Mouse (Mus musculus) right cerebral cortex, postnatal 4 days (tissue): Measurements from ENCODE around the gene Vash2.
A peak's percentile ranks its signal among the peaks of the same experiment; 100 is the strongest.
"Not testable (repeated sequence)": the region's sequence is repeated elsewhere in the genome, so short reads cannot be mapped to it uniquely, and the experiment has no call there.

Source experiments
- DNase-seq: peaks from one replicate; pipeline ENCODE4 v3.0.0-alpha.2; 2022

Vash2 gene

DNA sequence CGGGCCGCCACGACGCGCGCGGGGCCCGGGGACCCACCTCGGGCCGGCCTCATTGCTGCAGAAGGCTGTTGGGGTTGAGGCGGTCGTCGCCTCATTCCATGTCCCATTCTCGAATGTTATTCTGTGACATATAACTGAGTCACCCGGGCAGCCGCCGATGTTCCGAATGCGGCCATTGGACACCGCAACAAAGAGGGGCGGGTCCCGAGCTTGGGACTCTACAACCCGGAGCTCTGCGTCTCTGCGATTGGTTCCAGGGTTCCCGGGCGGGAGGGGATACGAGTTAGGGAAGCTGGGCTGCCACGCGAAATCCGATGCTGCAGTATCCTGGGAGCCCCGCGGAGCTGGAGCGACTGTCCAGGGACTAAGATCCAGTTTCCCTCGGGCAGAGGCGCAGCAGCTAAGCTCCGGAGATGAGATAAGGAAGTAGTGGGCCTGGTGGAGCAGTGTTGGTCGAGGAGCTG is at the start of gene Vash2:
Vash2 (minus strand) TSS at position 197 of the 464 bp plus-strand sequence.
- DNase-seq: peak; percentile 86

DNA sequence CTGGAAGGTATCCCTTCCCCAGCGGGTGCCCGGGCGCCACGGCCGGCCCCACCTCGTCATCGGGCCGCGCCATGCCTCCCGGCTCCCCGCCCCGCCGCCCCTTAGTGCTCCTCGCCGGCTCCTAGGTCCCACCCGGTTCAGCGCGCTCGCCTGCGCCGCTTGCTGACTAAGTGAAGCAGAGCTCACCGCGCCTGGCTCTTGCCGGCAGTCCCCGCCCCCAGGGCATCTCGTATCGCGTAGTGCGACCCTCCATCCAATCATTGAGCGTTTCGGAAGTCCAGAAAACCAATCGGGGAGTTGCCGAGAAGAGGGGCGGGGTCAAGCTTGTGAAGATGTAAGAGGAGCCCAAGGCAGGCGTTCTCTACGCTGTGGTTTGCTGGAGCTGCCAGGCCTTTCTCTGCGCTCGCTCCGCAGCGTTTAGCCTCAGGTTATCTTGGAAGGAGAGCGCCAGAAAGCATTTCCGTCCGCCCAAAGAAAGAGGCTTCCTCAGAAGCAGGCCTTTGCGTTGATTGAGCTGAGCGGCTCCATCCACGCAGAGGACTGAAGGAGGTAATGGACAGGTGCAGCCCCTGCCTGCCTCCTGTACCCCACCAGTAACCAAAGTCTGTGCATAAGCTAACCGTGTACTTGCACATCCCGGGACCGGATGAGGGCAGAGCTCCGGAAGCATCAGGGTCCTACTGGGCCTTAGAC is 47.1 kb upstream of the Vash2 start, which contains the start of gene Flvcr1:
Flvcr1 (minus strand) TSS at position 138 of the 693 bp plus-strand sequence.
- DNase-seq: peak; percentile 96

DNA sequence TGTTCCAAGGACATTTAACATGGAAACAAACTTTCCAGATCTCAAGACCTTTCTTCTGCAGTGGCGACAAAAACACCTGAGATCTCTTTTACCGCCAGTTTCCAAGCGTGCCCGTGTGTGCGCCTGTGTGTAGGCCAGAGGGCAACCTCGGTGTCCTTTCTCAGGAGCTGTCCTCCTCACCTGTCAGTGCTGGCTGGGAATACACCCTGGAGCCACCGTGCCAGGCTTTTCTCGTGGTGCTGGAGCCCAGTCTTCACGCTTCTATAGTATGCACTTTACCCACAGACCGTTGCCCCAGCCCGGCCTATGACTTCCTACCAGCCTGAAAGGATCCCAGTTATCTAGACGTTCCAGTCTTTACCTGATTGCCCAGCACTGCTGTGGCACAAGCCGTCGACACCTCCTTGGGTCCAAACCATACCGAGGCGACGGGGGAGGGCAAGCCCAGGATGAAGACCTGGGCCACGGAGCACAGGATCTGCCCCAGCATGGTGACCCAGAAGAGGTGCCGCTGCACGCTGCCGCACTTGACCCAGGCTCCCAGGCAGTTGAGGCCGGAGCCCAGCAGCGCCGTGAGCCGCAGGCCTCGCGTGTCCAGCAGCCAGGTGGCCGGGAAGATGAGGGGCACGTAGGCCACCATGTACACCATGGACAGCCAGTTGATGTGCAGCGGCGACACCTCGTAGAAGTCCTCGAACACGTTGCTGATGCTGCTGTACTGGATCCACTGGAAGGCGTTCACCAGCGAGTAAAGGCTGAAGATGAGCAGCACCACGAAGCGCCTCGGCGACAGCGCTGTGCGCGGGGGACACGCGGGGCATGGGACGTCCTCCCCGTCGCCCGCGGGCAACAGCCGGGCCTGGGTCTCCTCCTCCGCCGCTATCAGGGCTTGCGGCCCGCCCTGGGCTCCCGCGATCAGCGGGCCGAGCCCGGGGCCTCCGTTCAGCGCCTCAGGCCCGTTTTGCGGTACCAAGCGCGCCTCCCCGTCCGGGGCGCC is 46.2 kb upstream of the Vash2 start:
- peak; percentile 7 for DNase-seq

DNA sequence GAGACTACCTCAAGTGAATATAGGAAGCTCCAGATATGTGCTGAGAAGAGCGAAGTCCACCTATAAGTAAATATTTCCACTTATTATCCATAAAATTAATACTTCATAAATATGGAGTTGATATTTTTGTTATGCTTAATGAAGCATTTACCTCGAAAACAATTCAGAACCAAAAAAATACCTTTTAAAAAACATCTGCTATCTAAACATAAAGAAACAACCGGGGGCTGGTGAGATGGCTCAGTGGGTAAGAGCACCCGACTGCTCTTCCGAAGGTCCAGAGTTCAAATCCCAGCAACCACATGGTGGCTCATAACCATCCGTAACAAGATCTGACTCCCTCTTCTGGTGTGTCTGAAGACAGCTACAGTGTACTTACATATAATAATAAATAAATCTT is 44.7 kb upstream of the Vash2 start:
- DNase-seq: not testable (repeated sequence)

DNA sequence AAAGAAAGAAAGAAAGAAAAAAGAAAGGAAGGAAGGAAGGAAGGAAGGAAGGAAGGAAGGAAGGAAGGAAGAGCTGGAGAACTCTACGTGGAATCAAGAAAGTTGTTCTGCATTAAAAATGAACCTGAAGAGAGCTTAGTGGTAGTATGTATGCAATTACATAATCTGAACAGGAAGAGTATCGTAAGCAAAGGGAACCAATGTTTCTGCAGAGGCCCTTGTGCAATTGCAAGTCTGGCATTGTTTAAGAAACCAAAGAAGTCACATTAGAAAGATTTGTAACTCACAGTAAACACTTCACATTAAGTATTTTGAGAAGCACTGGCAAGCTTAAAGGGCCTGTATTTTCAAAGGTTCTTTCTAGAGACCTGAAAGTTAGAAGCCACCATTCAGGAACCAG is 44.0 kb upstream of the Vash2 start:
- DNase-seq: no peak

DNA sequence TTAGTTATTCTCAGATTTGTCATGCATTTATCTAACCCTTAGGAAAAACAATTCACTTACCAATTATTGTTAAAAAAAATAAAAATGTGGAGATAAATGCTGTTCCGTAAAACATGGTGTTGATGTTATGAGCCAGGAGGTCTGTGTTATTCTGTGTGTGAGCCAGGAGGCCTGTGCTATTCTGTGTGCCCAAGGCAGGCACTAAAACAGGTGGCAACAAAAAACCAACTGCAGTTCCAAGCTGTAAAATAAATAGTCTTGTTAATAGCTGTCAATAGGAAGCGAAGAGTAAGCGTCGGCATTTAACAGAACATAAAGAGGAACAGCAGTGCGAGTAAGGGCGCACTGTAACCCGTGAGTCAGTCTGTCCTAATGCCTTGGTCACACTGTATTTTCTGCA is 41.9 kb upstream of the Vash2 start:
- no peak for DNase-seq

DNA sequence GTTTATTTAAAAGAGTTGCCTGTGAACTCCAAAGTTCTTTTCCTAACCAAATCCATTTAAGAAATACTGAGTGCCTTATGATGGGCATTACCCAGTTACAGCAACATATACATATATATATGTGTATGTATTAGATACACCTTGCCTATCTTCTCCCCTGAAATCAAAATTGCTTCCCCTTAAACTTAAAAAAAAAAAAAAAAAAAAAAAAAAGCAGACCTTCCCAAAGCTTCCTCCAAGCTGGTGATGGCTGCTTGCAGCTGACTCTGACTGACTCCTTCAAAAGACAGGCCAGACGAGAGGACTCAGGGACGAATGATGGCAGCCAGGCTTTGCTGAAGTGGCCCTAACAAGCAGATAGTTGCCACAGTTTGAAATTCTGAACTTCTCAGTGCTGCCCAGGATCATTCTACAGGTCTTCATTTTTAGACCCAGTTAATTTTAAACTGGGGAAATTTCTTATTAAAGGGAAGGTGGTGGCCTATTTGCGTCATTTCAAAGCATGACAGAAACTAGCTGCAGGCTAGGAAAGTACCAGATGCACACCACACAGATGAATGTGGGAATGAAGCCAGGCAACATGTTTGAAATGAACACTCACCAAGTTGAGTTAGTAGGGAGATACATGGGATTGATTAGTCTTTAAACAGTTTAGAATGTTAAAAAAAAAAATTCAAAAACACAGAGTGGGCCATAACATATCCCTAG is 41.3 kb upstream of the Vash2 start:
- DNase-seq: no peak

DNA sequence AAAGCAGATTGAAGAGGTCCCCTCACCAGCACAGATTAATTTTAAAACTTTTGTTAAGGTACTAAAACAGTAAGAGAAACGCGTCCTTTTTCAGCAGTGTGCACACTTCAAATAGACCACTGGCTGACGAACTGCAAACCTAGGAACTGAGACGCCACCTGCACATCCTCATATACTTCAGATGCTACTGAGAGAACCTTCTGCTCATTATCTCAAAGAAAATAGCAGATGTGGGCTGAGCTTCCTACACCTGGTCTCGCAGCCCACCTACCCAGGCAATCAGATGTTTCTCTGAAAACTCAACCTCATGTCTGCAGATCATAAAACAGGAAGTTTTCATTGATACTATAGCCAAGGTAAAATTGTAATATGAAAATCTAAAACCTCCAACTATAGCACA is 40.7 kb upstream of the Vash2 start:
- DNase-seq: no peak

DNA sequence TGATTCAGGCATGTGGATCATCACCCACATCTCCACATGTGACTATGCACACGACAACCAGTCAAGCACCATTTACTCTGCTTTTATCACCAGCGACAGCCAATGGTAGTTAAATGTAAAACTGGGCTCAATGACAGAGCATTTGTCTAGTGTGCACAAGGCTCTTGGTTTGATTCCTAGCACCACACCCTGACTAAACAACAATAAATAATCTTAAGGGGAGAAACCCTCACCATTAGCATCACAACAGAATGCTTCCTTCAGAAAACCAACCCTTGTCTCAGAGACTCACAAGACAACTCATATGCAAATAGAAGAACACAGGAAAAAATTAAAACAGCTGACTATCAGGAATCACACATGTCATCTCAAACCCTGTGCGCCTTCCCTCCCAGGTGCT is 35.2 kb upstream of the Vash2 start:
- DNase-seq: no peak

DNA sequence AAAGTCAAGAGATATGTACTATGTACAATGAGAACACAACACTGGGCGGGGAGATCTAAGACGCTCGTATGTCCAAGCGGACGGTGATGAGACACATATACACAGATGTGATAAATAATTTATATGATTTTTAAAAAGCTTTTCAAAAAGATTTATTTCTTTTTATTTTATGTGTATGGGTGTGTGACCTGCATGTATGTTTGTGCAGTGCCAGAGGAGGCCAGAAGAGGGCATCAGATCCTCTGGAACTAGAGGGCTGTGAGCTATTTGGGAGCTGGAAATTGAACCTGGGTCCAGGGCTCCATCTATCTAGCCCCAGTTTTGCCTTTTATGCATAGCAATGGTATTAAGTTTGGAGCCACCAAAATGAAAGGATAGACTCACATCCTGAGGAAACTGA is 29.6 kb upstream of the Vash2 start:
- DNase-seq: no peak

DNA sequence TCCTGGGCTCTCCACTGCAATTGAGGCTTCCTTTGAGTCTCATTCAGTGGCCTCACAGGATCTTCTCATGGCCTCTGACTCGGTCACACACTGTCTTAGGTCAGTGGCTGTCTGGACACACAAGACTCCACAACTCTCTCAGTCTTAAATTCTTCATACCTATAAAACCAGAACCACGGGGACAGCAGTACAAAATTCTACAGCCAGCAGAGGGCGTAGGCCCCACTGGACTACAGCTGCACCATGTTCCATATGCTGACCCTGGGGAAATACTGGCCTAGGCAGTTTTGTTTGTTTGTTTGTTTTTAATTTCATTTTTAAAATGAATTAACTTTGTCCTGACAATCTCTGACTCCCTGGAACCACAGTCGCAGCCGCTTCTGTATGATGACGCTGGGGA is 23.1 kb upstream of the Vash2 start:
- no peak for DNase-seq

DNA sequence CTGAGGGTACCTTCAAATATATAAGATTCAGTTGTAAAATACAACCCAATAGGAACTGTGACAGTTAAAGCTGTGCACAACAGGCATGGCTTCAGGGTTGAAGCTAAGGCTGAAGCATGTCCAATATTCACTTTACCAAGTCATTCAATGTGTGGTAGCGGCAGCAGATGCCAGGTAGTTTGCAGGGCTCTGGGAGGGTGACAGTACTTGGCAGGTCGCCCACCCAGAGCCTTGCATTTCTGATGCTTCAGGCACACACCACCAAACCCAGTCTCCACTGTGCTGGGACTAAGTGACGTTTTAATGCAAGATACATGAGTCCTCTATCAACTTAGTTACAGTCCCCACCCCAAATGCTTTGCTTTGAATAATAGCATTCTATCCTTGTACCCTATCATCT is 21.6 kb upstream of the Vash2 start:
- no peak for DNase-seq

DNA sequence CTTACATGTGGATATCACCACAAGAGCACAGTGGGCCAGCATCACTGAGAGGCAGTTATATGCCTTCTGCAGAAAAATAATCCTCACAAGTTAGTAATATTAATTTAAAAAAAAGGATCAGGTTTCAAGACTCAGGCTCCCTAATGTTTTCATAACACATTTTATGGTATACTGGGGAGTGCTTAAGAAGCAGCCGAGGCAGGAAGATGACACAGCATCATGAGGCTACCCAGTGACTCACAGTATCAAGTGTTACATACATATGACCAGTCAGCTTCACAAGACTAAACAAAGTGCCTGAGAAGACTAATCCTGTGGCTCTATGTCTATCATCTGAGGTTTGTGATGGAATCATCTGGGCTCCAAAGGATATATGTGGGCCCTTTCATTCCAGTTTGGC is 18.9 kb upstream of the Vash2 start:
- no peak for DNase-seq

DNA sequence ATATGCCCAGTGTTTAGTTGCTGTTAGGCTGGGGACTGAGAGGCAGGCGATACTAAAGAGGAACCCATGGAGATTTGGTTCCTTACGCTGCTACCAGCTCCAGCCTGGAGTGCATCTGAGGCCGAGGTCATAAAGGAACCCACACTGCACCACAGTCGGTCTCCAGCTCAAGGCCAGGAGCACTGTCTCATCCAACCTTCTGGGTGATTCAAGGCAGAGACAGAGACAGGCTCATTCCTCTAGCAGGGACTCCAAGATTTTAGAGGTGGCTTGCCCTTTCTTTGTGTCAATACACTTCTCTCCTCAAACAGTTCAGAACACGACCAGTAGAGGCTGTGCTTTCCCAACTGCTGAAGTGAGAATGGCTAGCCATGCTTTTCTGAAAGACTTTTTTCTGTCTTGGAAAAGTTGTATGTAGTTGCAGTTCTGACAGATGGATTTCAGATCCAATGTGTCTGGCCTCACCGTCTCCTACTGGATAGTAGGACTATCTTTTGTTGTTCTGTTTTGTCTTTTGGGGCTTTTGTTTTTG is 17.3 kb upstream of the Vash2 start:
- no peak for DNase-seq

DNA sequence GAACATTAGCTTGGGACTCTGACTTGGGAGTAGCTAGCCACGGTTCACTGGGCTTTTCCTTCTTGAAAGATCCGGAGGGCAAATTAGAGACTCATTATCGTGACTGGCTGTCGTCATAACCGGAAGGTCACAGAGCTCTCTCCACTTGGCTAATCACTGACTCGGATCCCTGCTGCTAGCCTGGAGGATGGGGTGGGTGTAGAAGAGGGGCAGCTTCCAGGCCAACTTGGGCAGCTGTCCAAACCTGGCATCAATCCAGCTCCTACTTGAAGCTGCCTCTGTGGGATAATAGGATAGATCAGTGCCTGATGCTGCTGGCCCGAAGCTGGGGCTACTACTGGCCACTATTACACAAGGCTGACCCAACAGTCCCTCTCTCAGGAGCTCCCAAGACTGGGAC is 16.5 kb upstream of the Vash2 start:
- DNase-seq: peak; percentile 70

DNA sequence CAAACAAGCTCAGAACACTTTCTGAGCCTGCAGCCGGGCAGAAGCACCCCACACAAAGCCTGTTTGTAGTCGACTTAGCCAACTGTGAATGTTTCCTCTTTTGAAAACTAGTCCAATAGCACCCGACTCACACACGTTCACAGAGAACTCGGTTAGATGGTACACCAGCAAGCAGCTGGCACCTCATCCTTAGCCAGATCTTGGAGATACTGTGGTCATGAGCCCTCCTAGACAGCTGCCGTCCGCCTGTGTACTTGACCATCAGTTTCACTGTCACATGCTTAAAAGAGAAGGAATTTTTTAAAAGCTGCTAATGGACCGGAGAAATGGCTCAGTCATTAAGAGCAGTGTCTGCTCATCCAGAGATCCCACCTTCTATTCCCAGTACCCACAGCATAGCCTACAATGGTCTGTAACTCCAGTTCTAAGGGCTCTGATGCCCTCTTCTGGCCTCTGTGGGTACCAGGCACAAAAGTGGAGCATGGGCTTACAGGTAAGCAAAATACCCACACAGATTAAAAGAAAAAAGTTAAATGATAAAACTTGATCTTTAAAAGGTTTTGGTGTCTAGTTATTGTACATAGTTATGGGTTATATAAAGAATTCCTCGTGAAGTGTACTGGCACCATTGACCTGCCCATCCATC is 10.5 kb upstream of the Vash2 start:
- no peak for DNase-seq

DNA sequence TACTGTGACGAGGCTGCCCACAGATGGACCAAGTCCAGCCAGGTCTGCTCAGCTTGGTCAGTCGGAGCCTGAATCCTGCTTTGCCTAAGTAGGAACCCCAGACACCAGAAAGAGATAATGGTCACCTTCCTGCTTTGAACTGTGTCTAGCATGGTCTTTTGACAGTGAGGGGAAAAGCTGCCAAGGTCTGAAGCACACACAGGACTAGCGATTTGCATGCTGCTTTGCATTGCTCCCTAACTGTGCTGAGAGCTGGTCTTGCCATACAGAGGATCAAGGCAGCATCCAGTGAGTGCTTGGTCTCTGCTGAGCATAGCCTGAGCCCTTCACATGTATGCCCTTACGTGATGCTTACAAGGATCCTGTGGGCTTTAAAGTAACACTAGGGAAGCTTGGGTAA is 2.3 kb upstream of the Vash2 start:
- DNase-seq: no peak

DNA sequence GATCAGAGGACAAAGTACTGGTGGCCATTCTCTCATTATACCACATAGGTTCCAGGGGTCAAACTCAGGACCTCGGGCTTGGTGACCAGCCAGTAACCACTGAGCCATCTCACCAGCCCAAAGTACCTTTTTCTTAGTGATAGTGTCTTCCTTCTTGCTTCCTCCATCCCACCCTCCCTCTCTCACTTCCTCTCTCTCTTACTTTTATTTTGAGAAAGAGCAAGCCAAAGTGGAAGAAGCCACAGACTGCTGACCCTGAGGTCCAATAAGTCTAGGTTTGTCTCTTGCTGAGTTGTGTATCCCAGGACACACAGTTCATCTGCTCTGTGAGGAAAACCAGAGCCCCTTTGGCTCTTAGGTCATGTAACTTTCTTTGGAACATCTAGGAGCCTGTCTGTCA is 1.4 kb upstream of the Vash2 start:
- no peak for DNase-seq

DNA sequence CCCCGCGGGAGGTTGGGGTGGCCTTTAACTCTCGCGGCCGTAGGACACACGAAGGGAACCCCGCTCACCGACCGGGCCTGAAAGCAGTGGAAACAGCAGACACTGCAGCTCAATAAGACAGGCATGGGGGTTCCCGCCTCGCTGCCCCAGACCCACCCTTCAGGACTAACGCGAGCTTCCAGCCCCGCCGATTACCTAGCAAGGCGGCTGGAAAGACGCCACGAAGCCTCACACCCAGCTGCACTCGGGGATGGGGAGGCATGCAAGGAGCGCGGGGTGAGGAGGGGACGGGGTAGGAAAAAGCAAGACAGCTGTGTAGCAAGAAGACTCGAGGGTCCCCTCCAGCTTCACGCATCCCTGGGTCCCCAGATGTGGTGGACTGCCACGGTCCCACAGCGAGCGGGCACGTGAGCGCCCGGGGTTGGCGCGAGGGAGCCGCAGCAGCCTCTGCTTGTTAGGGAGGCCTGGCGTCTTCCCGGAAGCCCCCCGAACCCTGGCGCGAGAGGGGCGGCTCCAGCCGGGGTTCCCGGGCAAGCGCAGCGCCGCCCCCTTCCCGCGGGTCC is 504 bp downstream of the Vash2 start:
- peak; percentile 60 for DNase-seq

DNA sequence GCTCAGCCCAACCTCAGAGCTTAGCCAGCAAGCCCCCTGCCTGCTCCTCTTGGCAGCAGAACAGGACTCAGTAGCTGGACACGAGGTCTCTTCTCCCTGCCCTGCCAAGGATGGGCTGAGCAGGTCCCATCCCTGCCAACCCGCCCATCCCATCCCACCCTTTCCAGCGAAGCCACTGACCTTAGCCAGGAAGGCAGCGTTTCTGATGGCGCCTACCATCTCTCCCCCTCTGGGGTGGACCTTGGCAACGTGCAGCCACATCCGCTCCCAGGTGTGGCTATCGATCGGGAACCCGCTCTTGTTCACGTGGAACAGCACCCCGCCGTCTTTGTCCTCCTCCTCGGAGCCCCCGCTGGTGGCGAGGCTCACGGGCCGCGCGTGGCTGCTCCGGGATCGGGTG is 1.1 kb downstream of the Vash2 start:
- DNase-seq: no peak

DNA sequence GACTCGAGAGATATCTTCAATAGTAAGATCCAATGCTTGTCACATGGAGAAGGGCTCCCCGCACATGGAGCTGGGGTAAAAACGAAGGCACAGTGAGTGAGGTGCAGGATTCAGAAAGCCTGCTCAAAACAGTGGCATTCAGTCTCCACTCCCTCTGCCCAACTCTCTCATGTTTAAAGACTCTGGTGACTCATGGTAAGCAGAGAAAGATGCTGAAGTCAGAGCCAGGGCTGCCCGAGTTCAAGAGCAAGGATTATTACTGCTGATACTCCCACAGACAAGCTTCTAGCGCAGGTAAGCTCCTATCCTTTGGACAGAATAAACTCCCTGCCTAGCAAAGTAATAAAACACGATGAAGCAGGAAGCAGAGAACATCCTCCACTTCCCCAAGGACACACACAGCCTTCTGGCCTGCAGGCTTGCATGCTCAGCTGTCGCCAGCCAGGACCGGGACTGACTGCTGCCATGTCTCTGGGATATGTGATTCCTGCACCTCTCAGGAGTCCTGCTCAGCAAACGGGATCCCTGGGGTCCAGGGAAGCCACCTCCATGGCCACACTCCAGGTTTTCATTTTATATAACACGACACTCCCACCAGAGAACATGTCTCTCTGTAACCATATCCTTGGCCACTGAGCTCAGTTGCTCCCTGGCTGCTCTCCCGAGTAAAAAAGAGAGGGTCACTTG is 2.1 kb downstream of the Vash2 start:
- no peak for DNase-seq

DNA sequence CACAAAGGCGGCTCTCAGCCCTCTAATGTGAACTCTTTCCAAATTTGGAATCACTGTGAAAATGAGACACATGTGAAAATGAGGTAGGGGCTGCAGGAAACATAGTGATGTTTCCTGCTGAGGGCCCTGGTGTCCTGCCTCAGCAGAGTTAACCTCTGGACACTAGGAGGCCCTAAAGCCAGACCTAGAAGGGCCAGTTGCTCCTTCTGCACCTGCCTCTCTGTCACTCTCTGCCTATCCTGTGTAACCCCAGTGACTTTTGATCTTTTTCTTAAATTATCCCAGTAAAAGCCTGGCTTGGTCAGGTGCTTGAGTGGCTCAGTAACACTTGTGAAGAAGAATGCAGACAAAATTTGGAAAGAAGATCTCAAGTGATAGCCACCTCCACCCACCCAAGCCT is 4.3 kb downstream of the Vash2 start:
- no peak for DNase-seq
